Mouse (Mus musculus): Measurements from ENCODE around the gene Fndc3a.

The Fndc3a gene

DNA sequence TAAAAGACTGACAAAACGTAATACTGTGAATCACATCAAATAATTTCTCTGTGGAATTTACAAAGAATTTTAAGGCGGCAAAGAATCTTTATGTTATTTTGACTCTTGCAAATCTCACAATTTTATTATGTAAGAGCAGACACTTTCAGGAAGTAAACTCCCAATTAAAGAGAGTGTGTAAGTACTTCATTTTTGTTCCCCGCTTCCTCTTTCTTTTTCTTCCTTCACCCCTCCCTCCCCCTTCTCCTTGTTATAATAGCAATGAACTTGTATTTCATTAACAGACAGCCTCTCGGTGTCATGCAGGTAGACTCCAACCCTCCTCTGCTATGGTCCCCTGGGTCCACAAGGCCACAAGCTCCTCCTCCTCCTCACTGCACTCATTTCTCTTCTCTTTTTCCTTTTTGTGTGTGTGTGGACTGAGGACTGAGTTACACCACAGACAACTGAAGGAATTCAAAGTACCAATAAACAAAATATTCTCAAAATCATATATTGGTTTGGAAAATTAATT, 24.9 kb downstream of the Fndc3a start:
- in situ Hi-C loops (cut with MboI; ENCODE audit: unreplicated experiment in 2 of 2), result no loop called here

DNA sequence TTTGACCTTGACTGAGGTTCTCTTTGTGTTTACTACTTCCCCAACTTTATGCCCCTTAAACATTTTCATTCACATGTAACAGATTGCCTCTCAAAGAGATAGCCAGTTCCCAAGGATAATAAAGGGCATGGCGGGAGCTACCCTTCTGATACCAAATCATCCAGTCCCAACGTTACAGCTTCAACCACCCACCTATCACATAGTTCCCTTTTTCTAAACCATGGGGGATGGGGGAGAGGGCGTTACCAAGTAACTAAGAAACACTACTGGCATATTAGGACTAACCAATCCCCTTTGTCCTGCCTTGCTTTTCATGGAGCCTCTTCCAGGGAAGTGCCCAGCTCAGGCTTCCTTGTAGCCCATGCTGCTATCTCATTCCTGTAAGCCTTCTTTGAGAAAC, 32.6 kb downstream of the Fndc3a start:
- in situ Hi-C loops (cut with MboI; ENCODE audit: unreplicated experiment in 2 of 2), result no loop called here

DNA sequence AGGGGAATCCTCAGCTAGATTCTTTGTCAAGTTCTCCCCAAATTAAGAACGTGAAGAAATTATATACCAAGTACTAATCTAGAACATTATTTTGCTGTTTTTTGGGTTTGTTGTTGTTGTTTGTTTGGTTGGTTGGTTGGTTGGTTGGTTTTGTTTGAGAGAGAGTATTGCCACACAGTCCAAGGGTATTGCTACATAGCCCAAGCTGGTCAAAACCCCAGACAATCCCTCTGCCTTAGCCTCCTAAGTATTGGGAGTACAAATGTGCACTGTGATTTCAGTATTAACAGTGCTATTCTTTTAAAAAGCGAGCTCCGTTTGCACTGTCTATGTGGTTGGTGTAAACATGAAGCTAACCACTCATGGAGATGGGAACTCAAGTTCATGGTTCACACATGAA, 37.9 kb downstream of the Fndc3a start:
- in situ Hi-C loops (cut with MboI; ENCODE audit: unreplicated experiment in 2 of 2), result no loop called here

DNA sequence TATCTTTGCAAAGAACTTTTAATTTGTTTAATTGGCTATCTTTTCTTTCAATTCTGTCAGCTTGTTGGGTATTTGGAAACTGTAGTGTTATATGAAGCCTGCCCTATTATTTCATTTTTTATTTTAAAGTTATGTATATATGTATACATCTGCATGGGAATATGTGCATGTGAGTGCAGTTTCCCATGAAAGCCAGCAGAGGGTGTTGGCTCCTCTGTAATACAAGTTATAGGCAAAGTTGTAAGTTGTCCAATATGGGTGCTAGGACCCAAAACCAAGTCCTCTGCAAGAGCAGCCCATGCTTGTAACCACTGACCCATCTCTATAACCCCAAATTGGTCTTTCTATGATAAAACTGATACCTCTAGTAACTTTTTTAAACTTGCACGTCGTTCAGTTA, 38.8 kb downstream of the Fndc3a start:
- in situ Hi-C loops (cut with MboI; ENCODE audit: unreplicated experiment in 2 of 2), result no loop called here

DNA sequence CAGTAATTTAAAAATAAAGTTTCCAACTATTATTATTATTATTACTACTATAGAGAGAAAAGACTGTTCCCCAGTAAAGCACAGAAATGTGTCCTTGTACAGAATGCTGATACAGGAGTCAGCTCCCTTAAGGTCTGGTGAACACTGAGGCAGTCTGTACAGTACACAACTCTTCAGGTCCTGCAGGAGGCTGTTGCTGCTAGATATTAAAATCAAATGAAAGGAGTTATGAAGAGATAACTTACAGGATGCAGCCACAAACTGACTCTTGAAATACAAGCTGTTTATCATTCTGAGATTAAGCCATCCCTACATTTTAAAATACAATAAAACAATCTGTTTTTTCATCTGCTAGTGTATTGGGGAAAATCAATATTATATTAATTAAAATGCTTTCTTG, 60.5 kb downstream of the Fndc3a start:
- in situ Hi-C loops (cut with MboI; ENCODE audit: unreplicated experiment in 2 of 2), result no loop called here

DNA sequence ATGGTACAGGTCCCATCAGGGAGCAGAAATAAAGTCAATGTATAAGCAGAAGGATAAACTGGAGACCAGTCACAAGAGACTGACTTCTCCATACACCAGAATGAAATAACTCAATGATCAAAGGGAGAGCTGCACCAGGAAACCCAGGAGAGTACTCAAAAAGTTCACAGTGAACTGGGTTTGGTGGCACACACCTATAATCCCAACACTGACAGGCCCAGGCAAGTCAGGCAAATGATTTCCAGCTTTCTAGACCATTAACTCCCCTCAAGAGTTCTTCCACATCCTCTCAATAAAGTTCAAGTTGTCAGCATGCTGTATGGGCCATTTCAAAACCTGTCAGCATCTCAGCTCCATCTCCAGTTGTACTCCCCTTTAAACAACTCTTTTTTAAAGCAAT, 64.3 kb downstream of the Fndc3a start:
- in situ Hi-C loops (cut with MboI; ENCODE audit: unreplicated experiment in 2 of 2), result no loop called here

DNA sequence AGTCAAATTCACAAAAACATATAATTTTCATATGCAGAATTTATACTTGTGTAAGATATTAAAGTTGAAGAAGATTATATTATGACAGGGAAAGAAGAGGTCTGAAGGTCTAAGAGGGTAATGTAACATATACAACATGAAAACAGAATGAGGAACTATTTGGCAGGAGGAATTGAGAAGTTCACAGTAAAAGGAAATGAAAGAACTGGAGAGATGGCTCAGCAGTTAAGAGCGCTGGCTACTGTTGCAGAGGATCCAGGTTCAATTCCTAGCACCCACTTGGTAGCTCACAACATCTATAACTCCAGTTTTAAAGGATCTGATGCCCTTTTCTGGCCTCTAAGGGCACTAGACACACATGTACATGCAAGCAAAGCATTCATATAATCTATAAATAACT, 65.2 kb downstream of the Fndc3a start:
- in situ Hi-C loops (cut with MboI; ENCODE audit: unreplicated experiment in 2 of 2), result no loop called here

DNA sequence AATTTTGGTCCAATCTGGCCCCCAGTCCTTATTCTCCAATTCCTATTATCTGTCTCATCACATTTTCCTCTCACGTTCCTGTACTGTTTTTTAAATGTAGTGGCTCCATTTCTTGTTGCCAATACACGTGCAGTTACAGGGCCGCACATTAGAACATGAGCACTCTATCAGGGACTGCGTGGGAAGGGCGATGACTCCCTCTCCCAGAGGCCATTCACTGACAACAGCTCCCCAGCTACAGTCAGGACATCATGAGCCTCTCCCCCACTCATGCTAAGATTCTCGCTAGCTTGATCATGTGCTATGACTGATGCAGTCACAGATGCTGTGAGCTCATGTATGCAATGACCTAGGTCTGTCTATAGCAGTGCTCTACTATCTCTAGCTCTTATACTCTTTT, 71.3 kb downstream of the Fndc3a start:
- in situ Hi-C loops (cut with MboI; ENCODE audit: unreplicated experiment in 2 of 2), result no loop called here

DNA sequence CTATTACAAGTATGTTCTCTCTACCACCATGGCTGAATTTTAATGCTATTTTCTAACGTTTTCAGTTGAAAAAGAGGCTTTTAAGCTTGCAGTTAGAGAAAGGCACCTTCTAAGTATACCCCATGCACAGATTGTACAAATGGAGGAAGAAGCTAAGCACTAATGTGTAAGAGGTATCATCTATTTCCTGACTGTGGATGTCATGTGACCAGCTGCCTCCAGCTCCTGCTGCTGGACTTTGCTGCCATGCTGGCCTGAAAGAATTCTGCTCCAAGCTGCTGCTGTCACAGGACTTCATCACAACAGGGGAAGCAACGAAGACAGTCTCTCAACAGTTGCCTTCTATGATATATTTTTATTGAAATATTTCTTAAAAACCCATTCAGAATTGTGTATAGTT, 76.2 kb downstream of the Fndc3a start:
- in situ Hi-C loops (cut with MboI; ENCODE audit: unreplicated experiment in 2 of 2), result no loop called here

DNA sequence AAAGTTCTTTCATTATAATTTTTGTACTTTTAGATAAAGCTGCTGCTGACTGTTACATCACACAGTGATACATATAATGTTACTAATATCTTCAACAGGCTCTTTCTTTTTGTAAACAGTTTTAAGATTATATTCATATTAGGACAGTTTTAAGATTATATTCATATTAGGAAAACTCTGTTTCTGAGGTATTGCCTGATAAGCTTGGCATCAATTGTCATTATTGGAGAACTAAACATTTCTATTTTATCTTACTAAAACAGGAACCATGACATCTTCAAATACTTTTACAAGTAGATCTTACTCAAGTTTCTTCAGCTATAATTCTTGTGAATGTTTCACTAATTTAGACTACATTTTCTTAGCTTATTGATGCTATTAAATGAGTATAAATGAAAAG, 84.4 kb downstream of the Fndc3a start:
- in situ Hi-C loops (cut with MboI; ENCODE audit: unreplicated experiment in 2 of 2), result no loop called here

DNA sequence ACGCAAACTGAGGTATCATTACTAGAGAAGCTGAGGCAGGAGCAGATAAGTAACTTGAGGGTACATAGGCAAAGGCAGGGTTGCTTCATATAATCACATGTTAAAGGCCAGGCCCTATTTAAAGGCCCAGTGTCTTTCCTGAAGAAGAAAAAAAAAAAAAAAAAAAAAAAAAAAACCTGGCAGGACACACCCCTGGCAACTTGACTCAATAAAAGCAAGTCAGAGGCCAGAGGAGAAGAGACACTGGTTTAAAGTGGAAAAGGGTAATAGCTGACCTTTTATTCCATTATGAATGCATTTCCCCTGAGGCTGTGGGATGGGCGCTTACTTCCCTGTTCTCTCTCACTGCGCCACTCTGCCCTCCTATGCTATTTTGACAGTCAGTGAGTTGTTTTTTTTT, 105.7 kb downstream of the Fndc3a start:
- in situ Hi-C loops (cut with MboI; ENCODE audit: unreplicated experiment in 2 of 2), result no loop called here

DNA sequence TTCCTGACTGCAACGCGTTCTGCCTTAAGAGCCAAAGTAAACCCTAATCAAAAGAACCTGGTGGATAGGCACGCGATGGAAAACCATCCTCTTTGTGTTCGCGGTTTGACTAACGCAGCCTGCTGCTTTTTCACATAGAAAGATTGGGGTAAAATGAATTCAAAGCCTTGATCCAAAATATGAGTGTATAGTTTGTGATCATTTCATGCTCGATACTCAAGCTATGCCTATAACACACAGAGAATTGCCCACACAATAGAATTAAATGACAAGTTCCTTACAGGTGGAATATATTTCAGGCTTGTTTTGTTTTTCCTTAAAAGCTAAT, 106.6 kb downstream of the Fndc3a start:
- in situ Hi-C loops (cut with MboI; ENCODE audit: unreplicated experiment in 2 of 2), result no loop called here

DNA sequence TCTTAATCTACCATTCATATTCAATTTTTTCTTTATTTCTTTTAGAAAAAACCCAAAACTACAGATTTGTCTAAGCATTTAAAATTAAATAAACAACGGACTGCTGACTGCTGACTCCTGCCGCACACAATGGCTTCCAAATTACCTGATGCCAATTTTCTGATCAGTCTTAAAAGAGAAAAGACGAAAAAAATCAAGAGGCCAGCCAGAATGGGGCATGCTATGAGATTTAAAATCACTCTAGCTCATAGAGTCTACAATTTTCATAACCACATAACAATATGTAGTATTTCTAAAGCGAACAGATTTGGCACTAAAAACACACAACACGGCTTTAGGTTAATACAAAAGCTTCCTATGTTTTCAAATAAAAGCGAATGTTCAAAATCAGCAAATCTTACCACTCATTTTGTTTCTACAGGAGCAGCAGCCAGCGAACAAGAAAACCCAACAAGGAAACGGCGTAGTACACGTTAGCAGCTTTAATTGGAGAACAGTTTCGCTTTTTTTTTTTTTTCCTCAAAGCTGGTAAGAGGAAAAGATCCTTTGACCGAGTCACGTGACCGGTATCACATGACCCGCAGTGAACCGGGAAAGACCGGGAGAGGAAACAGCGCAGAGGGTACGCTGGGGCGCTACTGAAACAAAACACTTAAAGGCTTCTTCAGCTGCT, 107.1 kb downstream of the Fndc3a start:
- in situ Hi-C loops (cut with MboI; ENCODE audit: unreplicated experiment in 2 of 2), result no loop called here

DNA sequence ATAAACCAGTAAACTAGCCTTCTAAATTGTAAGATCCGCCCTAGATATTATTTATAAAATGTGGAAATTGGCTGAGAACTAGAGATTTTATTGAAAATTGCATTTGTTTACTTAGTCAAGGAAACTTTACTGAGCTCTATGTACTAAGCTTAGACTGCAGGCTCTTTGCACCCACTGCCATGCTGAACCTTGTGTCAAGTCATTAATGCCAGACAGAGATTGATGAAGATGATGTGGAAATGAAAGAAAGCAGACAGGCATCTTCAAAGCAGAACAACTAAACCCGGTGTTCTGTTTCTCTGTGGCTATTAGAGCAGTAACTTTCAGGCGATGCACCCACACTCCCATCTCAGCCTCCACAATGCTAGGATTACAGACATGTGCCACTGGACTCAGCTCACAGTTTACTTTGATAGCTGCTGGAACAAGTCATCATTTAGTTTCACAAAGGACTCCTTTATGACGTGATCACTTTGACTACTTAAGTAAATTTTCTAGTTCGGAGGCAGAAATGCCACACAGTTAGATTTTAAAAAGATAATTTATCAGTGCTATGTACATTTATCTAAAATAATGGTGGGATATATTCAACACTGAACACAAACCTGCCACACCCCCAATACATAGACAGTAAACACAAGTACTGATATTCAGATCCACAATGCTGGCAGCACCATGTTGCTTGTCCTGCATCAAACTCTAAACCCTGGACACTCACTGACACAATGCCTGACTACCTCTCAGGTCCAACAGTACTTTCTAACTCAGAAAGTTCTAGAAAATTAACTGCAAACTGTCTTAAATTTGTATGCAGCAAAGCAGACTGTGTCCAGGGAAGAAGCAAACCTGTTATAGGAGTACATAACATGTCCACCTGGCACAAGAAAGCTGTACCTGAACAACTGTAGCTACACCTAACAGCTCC, 108.2 kb downstream of the Fndc3a start:
- in situ Hi-C loops (cut with MboI; ENCODE audit: unreplicated experiment in 2 of 2), result no loop called here

DNA sequence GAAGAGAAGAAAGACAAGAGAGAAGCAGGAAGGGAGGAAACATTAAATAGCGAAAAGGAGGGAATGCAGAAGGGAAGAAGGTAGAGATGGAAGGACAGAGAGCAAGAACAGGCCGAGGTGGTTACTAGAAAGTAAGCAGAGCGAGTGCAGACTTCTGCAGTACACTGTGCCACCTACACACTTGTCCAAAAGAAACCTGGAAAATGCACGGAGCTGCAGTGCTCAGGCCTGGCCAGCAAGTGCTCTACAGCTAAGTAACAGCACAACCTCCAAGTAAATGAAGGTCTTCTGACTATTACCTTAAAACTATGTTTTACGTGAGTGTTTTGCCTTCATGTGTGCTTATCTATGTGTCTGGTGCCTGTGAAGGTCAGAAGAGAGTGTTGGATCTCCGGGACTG, 109.4 kb downstream of the Fndc3a start:
- in situ Hi-C loops (cut with MboI; ENCODE audit: unreplicated experiment in 2 of 2), result no loop called here

DNA sequence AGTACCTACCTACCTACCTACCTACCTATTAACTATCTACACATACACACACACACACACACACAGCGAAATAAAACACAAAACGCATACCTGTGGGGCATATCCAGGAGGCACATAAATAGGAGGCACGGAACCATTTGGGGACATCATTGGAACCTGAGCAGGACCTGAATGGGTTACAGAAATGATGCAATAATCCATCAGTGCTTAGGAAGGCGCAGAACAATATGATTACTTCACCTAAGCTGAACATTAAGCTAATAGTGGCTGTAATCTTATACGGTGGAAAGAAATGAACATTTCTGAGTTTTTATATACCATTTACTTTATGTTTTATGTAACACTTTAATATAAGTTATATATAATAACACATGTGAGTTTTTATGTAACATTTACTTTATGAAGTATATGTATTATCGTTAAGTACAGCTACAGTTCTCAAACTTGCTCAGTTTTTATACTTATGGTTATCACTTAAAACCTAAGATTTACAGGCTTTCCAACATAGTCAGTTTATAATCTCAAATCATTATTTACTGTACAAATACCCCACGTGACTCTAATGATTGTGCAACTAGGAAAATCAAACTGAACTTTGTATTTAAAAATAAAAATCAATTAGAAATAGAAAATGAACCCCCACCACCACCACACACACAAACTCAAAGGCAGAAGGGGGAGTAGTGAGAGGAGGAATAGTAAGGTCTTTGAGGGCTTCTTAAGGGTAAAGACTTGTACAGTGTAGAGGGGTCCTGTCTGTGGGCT, 110.6 kb downstream of the Fndc3a start:
- in situ Hi-C loops (cut with MboI; ENCODE audit: unreplicated experiment in 2 of 2), result loop anchor here in 1 of 2 experiments (25.0 kb wide), 1 partner anchor 713 kb away; no protein-coding TSS in a partner anchor

DNA sequence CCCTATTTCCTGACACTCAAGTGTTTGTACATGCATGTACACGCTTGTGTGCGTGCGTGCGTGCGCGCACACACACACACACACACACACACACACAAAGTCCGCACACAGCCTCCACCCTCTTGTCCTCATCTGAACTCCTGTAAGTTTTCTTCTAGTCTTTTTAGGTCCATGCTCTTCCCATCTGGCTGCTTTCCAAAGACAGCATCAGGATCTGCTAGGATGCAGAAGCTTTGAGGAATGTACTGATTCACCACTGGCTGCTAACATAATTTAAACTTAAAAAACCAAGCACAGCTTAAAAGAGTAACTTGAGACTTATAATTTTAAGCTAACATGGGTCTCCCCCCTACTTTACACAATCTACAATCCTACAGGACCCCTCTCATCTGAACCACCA, 115.6 kb downstream of the Fndc3a start:
- in situ Hi-C loops (cut with MboI; ENCODE audit: unreplicated experiment in 2 of 2), result loop anchor here in 1 of 2 experiments (25.0 kb wide), 1 partner anchor 718 kb away; no protein-coding TSS in a partner anchor

DNA sequence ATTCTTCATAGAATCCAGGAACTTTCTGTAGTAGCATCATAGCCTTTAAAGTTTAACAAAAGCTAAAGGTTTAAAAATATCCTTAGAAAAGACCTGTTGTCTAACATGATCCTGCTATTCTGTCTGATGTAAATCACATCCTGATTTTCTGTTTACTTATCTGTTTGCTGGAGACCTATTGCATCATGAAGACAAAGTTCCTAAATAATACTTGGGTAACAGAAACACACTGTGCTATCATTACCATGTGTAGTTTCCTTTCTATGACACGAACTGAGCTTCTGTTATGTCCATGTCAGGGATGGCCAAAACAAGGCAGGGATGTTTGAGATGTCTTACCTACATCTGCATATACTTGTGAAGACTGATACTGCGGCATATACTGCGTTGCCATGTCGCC, 120.4 kb downstream of the Fndc3a start:
- in situ Hi-C loops (cut with MboI; ENCODE audit: unreplicated experiment in 2 of 2), result loop anchor here in 1 of 2 experiments (25.0 kb wide), 1 partner anchor 723 kb away; no protein-coding TSS in a partner anchor

DNA sequence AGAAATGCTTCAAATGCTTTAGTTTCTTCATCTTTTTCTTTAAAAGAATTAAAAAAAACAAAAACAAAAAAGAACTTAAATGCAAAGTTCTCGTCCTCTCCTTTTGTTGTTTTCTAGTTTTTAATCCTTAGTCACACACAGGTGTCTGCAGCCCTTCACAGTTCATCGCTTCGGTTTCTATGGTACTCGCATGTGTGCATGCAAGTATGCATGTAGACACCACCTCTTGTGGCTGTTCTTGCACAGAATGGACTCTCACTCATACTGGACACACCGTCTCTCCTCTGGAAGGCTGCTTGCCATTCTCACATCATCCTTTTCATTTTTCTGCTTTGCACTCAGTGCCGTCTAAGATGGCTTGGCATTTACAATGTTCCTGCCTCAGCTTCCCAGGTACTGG, 126.8 kb downstream of the Fndc3a start:
- in situ Hi-C loops (cut with MboI; ENCODE audit: unreplicated experiment in 2 of 2), result loop anchor here in 1 of 2 experiments (25.0 kb wide), 1 partner anchor 729 kb away; no protein-coding TSS in a partner anchor

DNA sequence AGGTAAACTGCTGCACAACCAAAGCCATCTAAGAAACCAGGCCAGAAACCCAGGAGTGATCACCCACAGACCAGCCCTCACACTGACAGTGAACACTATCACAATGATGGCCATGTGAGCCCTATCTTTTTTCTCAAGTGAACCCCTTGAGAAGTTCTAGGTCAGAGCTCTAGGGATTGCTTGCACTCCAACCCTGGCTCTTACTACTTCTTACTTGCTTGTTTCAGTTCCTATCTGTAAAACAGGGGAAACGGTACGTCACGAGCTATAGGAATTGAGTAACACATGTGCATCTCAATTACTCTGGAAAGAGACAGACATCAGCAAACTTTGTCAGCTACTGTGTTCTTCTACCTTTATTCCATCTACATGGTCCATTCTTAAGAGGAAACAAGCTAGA, 128.8 kb downstream of the Fndc3a start:
- in situ Hi-C loops (cut with MboI; ENCODE audit: unreplicated experiment in 2 of 2), result loop anchor here in 1 of 2 experiments (25.0 kb wide), 1 partner anchor 731 kb away; no protein-coding TSS in a partner anchor

DNA sequence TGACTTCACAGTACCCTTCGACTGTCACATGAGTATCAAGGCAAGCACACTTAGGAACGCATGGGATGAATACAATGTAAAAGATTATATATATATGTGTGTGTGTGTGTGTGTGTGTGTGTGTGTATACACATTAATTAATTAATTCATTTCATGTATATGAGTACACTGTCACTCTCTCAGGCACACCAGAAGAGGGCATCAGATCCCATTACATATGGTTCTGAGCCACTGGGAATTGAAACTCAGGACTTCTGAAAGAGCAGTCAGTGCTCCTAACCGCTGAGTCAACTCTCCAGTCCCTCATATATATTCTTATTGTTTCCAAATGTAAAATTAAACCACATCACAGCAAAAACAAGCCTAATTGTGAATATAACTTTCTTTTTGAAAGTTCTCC, 133.5 kb downstream of the Fndc3a start:
- in situ Hi-C loops (cut with MboI; ENCODE audit: unreplicated experiment in 2 of 2), result loop anchor here (10.0 to 25.0 kb wide), 2 partner anchors 409 to 736 kb away; no protein-coding TSS in a partner anchor

Measured in v-Abl transformed pro-B cells (cell line).